Mouse (Mus musculus) G1E (cell line): ENCODE results near the gene Mmgt2. TPM values are rescaled to one million over a fixed set of nuclear protein-coding genes. Genes with fewer than 3 reads are reported as not detected.

Source experiments
- ATAC-seq: 2 replicates; pipeline ENCODE4 v1.8.0; 2016; ENCODE audit warnings: mild to moderate bottlenecking; ENCODE audit not compliant: insufficient number of reproducible peaks, poor library complexity, low FRiP score, severe bottlenecking; ENCODE audit errors: extremely low read depth
- DNase-seq: peaks from one replicate; pipeline ENCODE4 v3.0.0; 2012; ENCODE audit warnings: low spot score
- H3K27me3 ChIP-seq: 2 replicates; pipeline ENCODE4 v1.6.1; 2012; ENCODE audit warnings: mild to moderate bottlenecking, low read length, inconsistent platforms; ENCODE audit not compliant: insufficient read depth
- H3K36me3 ChIP-seq: replicated peaks from 2 replicates; pipeline ENCODE3; 2012; ENCODE audit warnings: mild to moderate bottlenecking, inconsistent platforms
- H3K4me1 ChIP-seq: 2 replicates; pipeline ENCODE4 v1.6.1; 2012; ENCODE audit warnings: low read depth, low read length, inconsistent platforms, mixed read lengths; ENCODE audit not compliant: insufficient read depth
- H3K4me3 ChIP-seq: 2 replicates; pipeline ENCODE4 v1.5.1; 2012; ENCODE audit warnings: low read depth, mild to moderate bottlenecking, inconsistent platforms, low read length, moderate library complexity, mixed read lengths
- H3K9me3 ChIP-seq: replicated peaks from 2 replicates; pipeline ENCODE4 v1.6.1; 2012; ENCODE audit warnings: inconsistent platforms
- CTCF ChIP-seq: IDR thresholded peaks from 2 replicates; pipeline ENCODE4 v1.5.1; 2012; ENCODE audit warnings: low read depth, low read length, inconsistent platforms, mixed read lengths
- GATA1 ChIP-seq: IDR thresholded peaks from 2 replicates; pipeline ENCODE4 v1.6.1; 2012; ENCODE audit warnings: borderline replicate concordance, low read length, inconsistent platforms, mixed read lengths
- GATA2 ChIP-seq: IDR thresholded peaks from 2 replicates; pipeline ENCODE4 v1.6.1; 2012; ENCODE audit warnings: low read depth, low read length, inconsistent platforms, borderline replicate concordance
- POLR2AphosphoS5 ChIP-seq: IDR thresholded peaks from 2 replicates; pipeline ENCODE4 v1.6.1; 2012; ENCODE audit warnings: low read depth, low read length, inconsistent platforms; ENCODE audit not compliant: insufficient replicate concordance
- TAL1 ChIP-seq: conservative IDR thresholded peaks from 2 replicates; pipeline ENCODE4 v1.6.1; 2012; ENCODE audit warnings: low read depth, low read length, inconsistent platforms, mixed read lengths
- polyA plus RNA-seq: library from polyadenylated mRNA; stranded (reverse); fragments of >175 nt; gene quantifications from 2 replicates; pipeline ENCODE4 v1.2.3, GENCODE M21; 2012
- total RNA-seq, 2 experiments: library from RNA; stranded (forward) in 1 of 2; stranded (reverse) in 1 of 2; fragments of 200-1000 nt in 1 of 2; fragments of >200 nt in 1 of 2; fragmentation: Nextera tagmentation in 1 of 2; gene quantifications; 2 replicates each; pipeline ENCODE4 v1.2.3; 2014 to 2017

Gene Mmgt2
- total RNA-seq (2014; fragmentation: Nextera tagmentation) (14.8 and 24.3 TPM in 2 replicates), total RNA-seq (2017) (6.3 and 7.9 TPM in 2 replicates), polyA plus RNA-seq (5.5 and 8.2 TPM in 2 replicates)

GRCm38 (mm10) chr11:62648591-62649391 is at the start of gene Mmgt2:
TSS of gene Mmgt2 (plus strand) at chr11:62648664.
- H3K9me3 ChIP-seq, result peaks cover 4% of the 10 kb centered on the region; the same call in 1 of the 2 replicates
- peaks cover 18% of the 10 kb centered on the region for H3K27me3 ChIP-seq
- H3K36me3 ChIP-seq, result peaks cover 17% of the 10 kb centered on the region
- peak; percentile 73 for DNase-seq
- H3K4me1 ChIP-seq, result peaks cover 8% of the 10 kb centered on the region
- TF ChIP-seq POLR2AphosphoS5 (no peak), GATA1 (no peak), GATA2 (no peak)
- peak; percentile 22; the same call in 1 of the 2 replicates for ATAC-seq
- peak within 1 kb of the TSS; percentile 70 for H3K4me3 ChIP-seq

- peaks cover 88% of the 10 kb centered on the region for H3K36me3 ChIP-seq
- TF ChIP-seq TAL1 (no peak), POLR2AphosphoS5 (no peak), CTCF (no peak), GATA2 (no peak), GATA1 (no peak)
- H3K4me1 ChIP-seq, result peaks cover 55% of the 10 kb centered on the region
- DNase-seq, result no peak
- no peak for ATAC-seq
- peak overlapping the region; percentile 90 for H3K4me3 ChIP-seq
- H3K9me3 ChIP-seq, result no peaks in the 10 kb centered on the region
- H3K27me3 ChIP-seq, result no peaks in the 10 kb centered on the region
Measured at GRCm38 (mm10) chr11:62601732-62602618, 46.5 kb upstream of the Mmgt2 start.

GRCm38 (mm10) chr11:62602619-62603311 is 45.7 kb upstream of the Mmgt2 start:
- TF ChIP-seq CTCF, result no peak
- peak; percentile 98 for TF ChIP-seq POLR2AphosphoS5
- Histone ChIP-seq H3K4me1 (peaks cover 54% of the 10 kb centered on the region), H3K36me3 (peaks cover 90% of the 10 kb centered on the region), H3K27me3 (no peaks in the 10 kb centered on the region), H3K9me3 (no peaks in the 10 kb centered on the region), H3K4me3 (peak overlapping the region; percentile 90)
- ATAC-seq (peak; percentile 71), DNase-seq (peak; percentile 83)

- DNase-seq (no peak), ATAC-seq (no peak)
- H3K4me3 ChIP-seq, result peak overlapping the region; percentile 90
- H3K4me1 ChIP-seq, result peaks cover 47% of the 10 kb centered on the region
- H3K36me3 ChIP-seq, result peaks cover 89% of the 10 kb centered on the region
- no peaks in the 10 kb centered on the region for H3K27me3 ChIP-seq
- no peaks in the 10 kb centered on the region for H3K9me3 ChIP-seq
- TF ChIP-seq CTCF (no peak), POLR2AphosphoS5 (peak; percentile 15; the same call in 1 of the 2 replicates), GATA2 (no peak)
Measured at GRCm38 (mm10) chr11:62603312-62604056, 45.0 kb upstream of the Mmgt2 start.

DNA sequence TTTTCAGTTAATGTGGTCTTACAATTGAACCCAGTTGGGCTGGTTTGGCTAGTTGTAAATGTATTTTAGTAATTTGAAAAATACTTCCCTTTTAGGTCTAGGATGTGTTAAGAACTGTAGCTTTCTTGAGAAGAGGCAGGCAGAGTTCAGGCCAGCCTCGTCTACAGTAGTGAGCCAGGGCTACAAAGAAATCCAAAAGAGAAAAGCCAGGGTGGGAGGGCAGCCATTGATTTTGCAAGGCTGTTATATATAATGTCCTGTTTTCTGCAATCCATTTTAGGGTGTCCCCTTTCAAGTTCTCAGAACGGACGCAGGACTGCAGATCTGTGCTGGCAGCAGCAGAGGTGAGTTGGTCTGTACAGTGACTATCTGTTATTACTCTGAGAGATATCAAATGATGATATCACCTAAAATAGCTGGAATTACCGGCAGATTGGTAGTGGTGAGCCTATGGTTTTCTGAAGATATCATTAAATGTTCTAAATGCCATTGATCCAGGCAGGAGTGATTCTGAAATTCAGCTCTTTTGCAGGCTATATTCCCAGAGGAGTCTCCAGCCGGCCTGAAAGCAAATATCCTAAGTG is 44.2 kb upstream of the Mmgt2 start:
- H3K36me3 ChIP-seq, result peaks cover 89% of the 10 kb centered on the region
- DNase-seq (no peak), ATAC-seq (no peak)
- peaks cover 52% of the 10 kb centered on the region for H3K4me1 ChIP-seq
- H3K9me3 ChIP-seq, result no peaks in the 10 kb centered on the region
- TF ChIP-seq TAL1 (no peak), GATA2 (no peak)
- H3K4me3 ChIP-seq, result peak overlapping the region; percentile 90
- no peaks in the 10 kb centered on the region for H3K27me3 ChIP-seq
